Mouse (Mus musculus) retina, postnatal 1 day (tissue): Measurements from ENCODE around the gene Gm20388.
A peak's percentile ranks its signal among the peaks of the same experiment; 100 is the strongest.

Experiments
- DNase-seq: peaks from one replicate; pipeline ENCODE4 v3.0.0-alpha.2; 2012

Gm20388 gene

GRCm38 (mm10) chr8:120454404-120454803, 543.8 kb downstream of the Gm20388 start:
- DNase-seq, result no peak

- DNase-seq, result peak; percentile 79
These were observed 549.7 kb downstream of the Gm20388 start for GRCm38 (mm10) chr8:120460375-120460774.

- peak; percentile 70 for DNase-seq
These were observed 551.5 kb downstream of the Gm20388 start for GRCm38 (mm10) chr8:120462119-120462551.

- no peak for DNase-seq
These were observed 552.0 kb downstream of the Gm20388 start for GRCm38 (mm10) chr8:120462611-120463010.

GRCm38 (mm10) chr8:120463918-120464584, 553.4 kb downstream of the Gm20388 start:
- no peak for DNase-seq

GRCm38 (mm10) chr8:120464585-120464937, 553.9 kb downstream of the Gm20388 start:
- no peak for DNase-seq

- DNase-seq, result peak; percentile 68
These were observed 555.1 kb downstream of the Gm20388 start for GRCm38 (mm10) chr8:120465710-120466109.

- DNase-seq, result no peak
These were observed 555.6 kb downstream of the Gm20388 start for GRCm38 (mm10) chr8:120466266-120466665.

GRCm38 (mm10) chr8:120467598-120467997, 557.0 kb downstream of the Gm20388 start:
- no peak for DNase-seq

- no peak for DNase-seq
These were observed 559.5 kb downstream of the Gm20388 start for GRCm38 (mm10) chr8:120470170-120470569.

GRCm38 (mm10) chr8:120471166-120471565, 560.5 kb downstream of the Gm20388 start:
- peak; percentile 77 for DNase-seq

- no peak for DNase-seq
These were observed 561.1 kb downstream of the Gm20388 start for GRCm38 (mm10) chr8:120471752-120472151.

- peak; percentile 78 for DNase-seq
These were observed 561.6 kb downstream of the Gm20388 start for GRCm38 (mm10) chr8:120472230-120472629.

GRCm38 (mm10) chr8:120473729-120474364, 563.2 kb downstream of the Gm20388 start:
- peak; percentile 65 for DNase-seq

GRCm38 (mm10) chr8:120474496-120475235, 564.0 kb downstream of the Gm20388 start:
- no peak for DNase-seq

- no peak for DNase-seq
These were observed 565.0 kb downstream of the Gm20388 start for GRCm38 (mm10) chr8:120475462-120476201.

GRCm38 (mm10) chr8:120476711-120477575, 566.3 kb downstream of the Gm20388 start:
- peak; percentile 93 for DNase-seq

- DNase-seq, result no peak
These were observed 568.1 kb downstream of the Gm20388 start for GRCm38 (mm10) chr8:120478754-120479153.

- DNase-seq, result no peak
These were observed 569.0 kb downstream of the Gm20388 start for GRCm38 (mm10) chr8:120479691-120480090.

- DNase-seq, result no peak
These were observed 571.5 kb downstream of the Gm20388 start for GRCm38 (mm10) chr8:120482015-120482689.

- no peak for DNase-seq
These were observed 573.8 kb downstream of the Gm20388 start for GRCm38 (mm10) chr8:120484460-120484859.
